Mouse (Mus musculus): Measurements from ENCODE around the gene Mospd3. TPM values are rescaled to one million over a fixed set of nuclear protein-coding genes. Genes with fewer than 3 reads are reported as not detected.

The Mospd3 gene
- polyA plus RNA-seq, 1 experiment = 103 TPM

DNA sequence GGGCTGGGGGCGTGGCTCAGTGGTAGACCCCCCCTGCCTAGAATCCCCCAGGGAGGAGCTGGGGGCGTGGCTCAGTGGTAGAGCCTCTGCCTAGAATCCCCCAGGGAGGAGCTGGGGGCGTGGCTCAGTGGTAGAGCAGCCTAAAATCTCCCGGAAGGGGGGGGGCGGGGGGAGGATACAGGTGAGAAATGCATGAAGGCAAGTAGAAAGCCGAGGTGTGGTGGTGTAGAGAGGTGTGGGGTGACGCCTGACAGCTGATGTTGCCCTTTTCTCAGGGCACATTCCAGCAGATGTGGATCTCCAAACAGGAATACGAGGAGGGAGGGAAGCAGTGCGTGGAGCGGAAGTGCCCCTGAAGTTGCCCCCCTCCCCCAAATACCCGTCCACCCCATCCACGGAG lies 31.8 kb downstream of the Mospd3 start:
- H3K4me1 ChIP-seq (ENCODE audit: control insufficient read depth, insufficient read depth, low read length) = no peaks in the 10 kb centered on the region
- H3K4me3 ChIP-seq (replicated peaks; ENCODE audit: extremely low read depth, low read depth, low read length) = no peak overlapping the region
- no peak for DNase-seq
- TF ChIP-seq CTCF (IDR thresholded peaks at IDR 0.05; ENCODE audit: insufficient read depth, low read length) = no peak
- TF ChIP-seq POLR2A (IDR thresholded peaks at IDR 0.05; ENCODE audit: borderline replicate concordance, extremely low read depth, low read depth, low read length) = no peak
- WGBS = 51% methylated on average over 12 of the region's 12 CpGs

- no peak overlapping the region for H3K4me3 ChIP-seq (replicated peaks; ENCODE audit: extremely low read depth, low read depth, low read length)
- no peak for DNase-seq
- WGBS = 75% methylated on average over 8 of the region's 8 CpGs
- H3K4me1 ChIP-seq (ENCODE audit: control insufficient read depth, insufficient read depth, low read length) = no peaks in the 10 kb centered on the region
- TF ChIP-seq POLR2A (IDR thresholded peaks at IDR 0.05; ENCODE audit: borderline replicate concordance, extremely low read depth, low read depth, low read length) (no peak), CTCF (IDR thresholded peaks at IDR 0.05; ENCODE audit: insufficient read depth, low read length) (no peak)
Measured at GRCm38 (mm10) chr5:137568223-137568798, 32.5 kb downstream of the Mospd3 start.

DNA sequence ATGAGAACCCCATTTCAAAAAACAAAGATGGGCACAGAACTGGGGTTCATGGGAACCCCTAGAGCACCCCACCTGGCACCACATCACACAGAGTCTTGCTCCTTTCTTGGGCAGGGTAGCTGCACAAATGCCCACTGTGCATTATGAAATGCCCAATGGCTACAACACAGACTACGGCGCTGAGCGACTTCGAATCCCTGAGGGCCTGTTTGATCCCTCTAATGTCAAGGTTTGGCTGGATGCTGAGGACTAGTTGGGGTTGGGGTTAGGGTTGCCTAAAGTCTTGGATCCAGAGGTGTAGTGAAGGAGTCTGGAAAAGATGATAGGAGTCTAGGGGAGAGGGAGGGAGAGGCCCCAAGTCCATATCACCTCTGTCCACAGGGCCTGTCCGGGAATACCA lies 34.4 kb downstream of the Mospd3 start:
- DNase-seq = no peak
- no peak overlapping the region for H3K4me3 ChIP-seq (replicated peaks; ENCODE audit: extremely low read depth, low read depth, low read length)
- 90% methylated on average over 5 of the region's 5 CpGs for whole genome bisulfite sequencing
- H3K4me1 ChIP-seq (ENCODE audit: control insufficient read depth, insufficient read depth, low read length) = no peaks in the 10 kb centered on the region
- TF ChIP-seq POLR2A (IDR thresholded peaks at IDR 0.05; ENCODE audit: borderline replicate concordance, extremely low read depth, low read depth, low read length) (no peak), CTCF (IDR thresholded peaks at IDR 0.05; ENCODE audit: insufficient read depth, low read length) (no peak)

- Histone ChIP-seq H3K4me3 (replicated peaks; ENCODE audit: extremely low read depth, low read depth, low read length) (no peak overlapping the region), H3K4me1 (ENCODE audit: control insufficient read depth, insufficient read depth, low read length) (no peaks in the 10 kb centered on the region)
- no peak for DNase-seq
- TF ChIP-seq POLR2A (IDR thresholded peaks at IDR 0.05; ENCODE audit: borderline replicate concordance, extremely low read depth, low read depth, low read length) (no peak), CTCF (IDR thresholded peaks at IDR 0.05; ENCODE audit: insufficient read depth, low read length) (no peak)
- 65% methylated on average over 6 of the region's 6 CpGs for WGBS
Measured at GRCm38 (mm10) chr5:137565744-137566143, 35.1 kb downstream of the Mospd3 start.

- Histone ChIP-seq H3K4me1 (ENCODE audit: control insufficient read depth, insufficient read depth, low read length) (no peaks in the 10 kb centered on the region), H3K4me3 (replicated peaks; ENCODE audit: extremely low read depth, low read depth, low read length) (no peak overlapping the region)
- no peak for DNase-seq
- TF ChIP-seq POLR2A (IDR thresholded peaks at IDR 0.05; ENCODE audit: borderline replicate concordance, extremely low read depth, low read depth, low read length) = no peak
- no peak for TF ChIP-seq CTCF (IDR thresholded peaks at IDR 0.05; ENCODE audit: insufficient read depth, low read length)
- WGBS = 63% methylated on average over 10 of the region's 10 CpGs
Measured at GRCm38 (mm10) chr5:137562965-137563364, 37.9 kb downstream of the Mospd3 start.

DNA sequence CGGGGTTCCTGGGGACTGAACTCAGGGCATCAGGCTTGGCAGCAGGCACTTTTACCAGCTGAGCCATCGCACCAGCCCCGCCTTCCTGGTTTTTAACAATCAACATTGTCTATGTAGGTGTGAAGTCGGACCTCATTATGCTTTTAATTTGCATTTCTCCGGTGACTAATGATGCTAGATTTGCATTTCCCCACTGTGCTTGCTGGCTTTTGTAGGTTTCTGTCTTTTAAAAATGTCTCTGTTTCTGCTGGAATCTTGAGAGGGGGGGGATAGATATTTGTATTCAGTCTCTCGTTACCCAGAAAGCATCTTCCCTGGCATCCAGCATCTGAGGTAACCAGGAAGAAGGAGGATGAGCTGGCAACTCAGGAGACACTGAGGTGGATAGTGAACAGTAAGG lies 39.3 kb downstream of the Mospd3 start:
- Histone ChIP-seq H3K4me3 (replicated peaks; ENCODE audit: extremely low read depth, low read depth, low read length) (no peak overlapping the region), H3K4me1 (ENCODE audit: control insufficient read depth, insufficient read depth, low read length) (no peaks in the 10 kb centered on the region)
- DNase-seq = no peak
- TF ChIP-seq CTCF (IDR thresholded peaks at IDR 0.05; ENCODE audit: insufficient read depth, low read length) = no peak
- TF ChIP-seq POLR2A (IDR thresholded peaks at IDR 0.05; ENCODE audit: borderline replicate concordance, extremely low read depth, low read depth, low read length) = no peak
- 63% methylated on average over 6 of the region's 6 CpGs for WGBS

DNA sequence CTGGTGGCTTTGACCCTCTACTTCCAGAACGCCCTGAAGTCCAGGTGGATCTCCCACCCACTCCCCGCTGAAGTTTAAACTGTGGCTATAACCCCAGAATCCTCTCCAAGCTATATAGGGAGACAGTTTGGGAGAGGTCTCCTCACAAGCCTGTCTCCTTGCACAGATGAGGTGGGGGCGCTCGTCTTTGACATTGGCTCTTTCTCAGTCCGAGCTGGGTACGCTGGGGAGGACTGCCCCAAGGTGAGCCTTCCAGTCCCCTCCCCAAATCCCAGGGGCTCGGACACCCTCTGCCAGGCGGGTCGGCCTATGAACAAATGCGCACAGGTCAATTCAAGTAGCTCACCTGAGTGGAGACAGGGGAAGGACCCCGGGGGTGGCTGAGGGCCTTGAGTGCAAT lies 47.0 kb downstream of the Mospd3 start:
- Histone ChIP-seq H3K4me1 (ENCODE audit: control insufficient read depth, insufficient read depth, low read length) (no peaks in the 10 kb centered on the region), H3K4me3 (replicated peaks; ENCODE audit: extremely low read depth, low read depth, low read length) (no peak overlapping the region)
- no peak for DNase-seq
- 41% methylated on average over 11 of the region's 11 CpGs for WGBS
- TF ChIP-seq CTCF (IDR thresholded peaks at IDR 0.05; ENCODE audit: insufficient read depth, low read length) (no peak), POLR2A (IDR thresholded peaks at IDR 0.05; ENCODE audit: borderline replicate concordance, extremely low read depth, low read depth, low read length) (no peak)

DNA sequence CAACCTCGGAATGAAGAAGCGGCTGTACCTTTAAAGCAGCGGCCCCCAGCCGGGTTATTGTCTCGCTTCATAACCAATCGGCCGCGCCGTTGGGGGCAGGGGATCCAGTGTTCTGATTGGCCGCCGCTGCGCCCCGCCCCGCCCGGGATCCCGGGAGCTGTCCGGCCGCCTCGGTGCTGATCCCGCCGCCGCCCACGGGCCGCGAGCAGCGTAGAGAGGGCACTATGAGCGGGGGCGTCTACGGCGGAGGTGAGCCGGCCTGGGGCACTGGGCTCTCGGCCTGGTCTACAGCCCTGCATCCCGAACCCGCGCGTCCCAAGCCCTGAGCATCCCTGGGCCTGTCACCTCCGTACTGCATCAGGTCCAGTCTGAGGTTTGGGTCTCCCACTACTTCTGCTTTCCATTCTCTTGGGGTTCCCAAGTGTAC lies 47.4 kb downstream of the Mospd3 start, which contains the start of gene Actl6b:
Gene Actl6b, plus strand, starts transcription at position 107 of the 427 bp plus-strand sequence.
- TF ChIP-seq CTCF (IDR thresholded peaks at IDR 0.05; ENCODE audit: insufficient read depth, low read length) (no peak), POLR2A (IDR thresholded peaks at IDR 0.05; ENCODE audit: borderline replicate concordance, extremely low read depth, low read depth, low read length) (no peak)
- Histone ChIP-seq H3K4me3 (replicated peaks; ENCODE audit: extremely low read depth, low read depth, low read length) (no peak within 1 kb of the TSS), H3K4me1 (ENCODE audit: control insufficient read depth, insufficient read depth, low read length) (no peaks in the 10 kb centered on the region)
- DNase-seq = peak; percentile 47
- 1% methylated on average over 37 of the region's 37 CpGs for WGBS

DNA sequence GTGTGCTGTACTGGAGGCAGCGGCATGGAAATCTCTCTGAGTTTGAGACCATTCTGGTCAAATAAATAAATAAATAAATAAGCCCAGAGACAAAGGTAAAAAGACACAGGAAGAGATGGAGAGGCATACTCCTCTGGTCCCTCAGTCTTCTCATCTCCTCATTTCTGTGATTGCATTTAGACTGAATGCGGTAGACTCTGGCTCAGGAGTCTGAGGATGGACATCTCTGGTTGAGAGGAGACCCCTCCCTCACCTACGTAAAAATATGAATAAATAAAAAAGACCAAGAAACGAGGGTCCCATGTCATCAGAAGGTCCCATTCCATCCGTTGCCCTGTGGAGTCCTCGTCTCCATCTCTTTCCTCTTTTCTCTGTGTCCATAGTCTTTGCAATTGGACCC lies 47.9 kb downstream of the Mospd3 start:
- no peak for TF ChIP-seq POLR2A (IDR thresholded peaks at IDR 0.05; ENCODE audit: borderline replicate concordance, extremely low read depth, low read depth, low read length)
- TF ChIP-seq CTCF (IDR thresholded peaks at IDR 0.05; ENCODE audit: insufficient read depth, low read length) = no peak
- no peak for DNase-seq
- Histone ChIP-seq H3K4me1 (ENCODE audit: control insufficient read depth, insufficient read depth, low read length) (no peaks in the 10 kb centered on the region), H3K4me3 (replicated peaks; ENCODE audit: extremely low read depth, low read depth, low read length) (no peak overlapping the region)
- 22% methylated on average over 6 of the region's 6 CpGs for WGBS

DNA sequence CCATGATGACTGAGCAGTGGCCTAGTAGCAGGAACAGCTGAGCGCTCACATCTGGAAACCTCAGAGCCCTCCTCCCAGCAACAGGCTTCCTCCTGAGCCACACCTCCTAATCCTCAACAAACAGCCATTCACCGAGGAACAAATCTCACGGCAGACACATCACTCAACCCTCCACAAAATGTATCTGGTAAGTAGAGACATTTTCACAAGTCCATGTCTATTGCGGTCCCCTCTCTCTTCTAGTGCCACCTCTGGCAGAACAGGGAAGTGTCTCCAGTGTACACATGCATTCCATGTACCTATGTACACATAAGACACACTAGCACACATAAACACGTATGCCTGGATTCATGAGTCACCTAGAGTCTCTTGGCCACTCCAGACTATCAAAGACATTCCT lies 49.7 kb downstream of the Mospd3 start:
- H3K4me3 ChIP-seq (replicated peaks; ENCODE audit: extremely low read depth, low read depth, low read length) = no peak overlapping the region
- no peaks in the 10 kb centered on the region for H3K4me1 ChIP-seq (ENCODE audit: control insufficient read depth, insufficient read depth, low read length)
- 63% methylated on average over 5 of the region's 5 CpGs for WGBS
- TF ChIP-seq POLR2A (IDR thresholded peaks at IDR 0.05; ENCODE audit: borderline replicate concordance, extremely low read depth, low read depth, low read length) (no peak), CTCF (IDR thresholded peaks at IDR 0.05; ENCODE audit: insufficient read depth, low read length) (no peak)
- no peak for DNase-seq
